Mouse (Mus musculus): Measurements from ENCODE around the gene Spo11.

GRCm38 (mm10) chr2:173028508-173029031 is 51.1 kb downstream of the Spo11 start:
- TF ChIP-seq ZC3H11A (IDR thresholded peaks at IDR 0.05; ENCODE audit: borderline replicate concordance, low read depth, low read length) (no peak), MAFK (IDR thresholded peaks at IDR 0.05; ENCODE audit: insufficient read depth, low read depth, low read length) (no peak), ZNF384 (IDR thresholded peaks at IDR 0.05; ENCODE audit: low read depth, low read length) (no peak)
